Mouse (Mus musculus) lung, adult 2 months (tissue): ENCODE results near the gene Cox10.

ENCODE experiments used
- CTCF ChIP-seq: fragments of 200-500 bp; IDR thresholded peaks from 2 replicates; pipeline ENCODE4 v1.5.1; 2011; ENCODE audit warnings: mild to moderate bottlenecking, low read length, control low read depth; ENCODE audit not compliant: insufficient read depth
- POLR2A ChIP-seq: fragments of 200-500 bp; IDR thresholded peaks from 2 replicates; pipeline ENCODE4 v1.6.1; 2011; ENCODE audit warnings: low read depth, mild to moderate bottlenecking, control low read depth, low read length, borderline replicate concordance; ENCODE audit errors: extremely low read depth

DNA sequence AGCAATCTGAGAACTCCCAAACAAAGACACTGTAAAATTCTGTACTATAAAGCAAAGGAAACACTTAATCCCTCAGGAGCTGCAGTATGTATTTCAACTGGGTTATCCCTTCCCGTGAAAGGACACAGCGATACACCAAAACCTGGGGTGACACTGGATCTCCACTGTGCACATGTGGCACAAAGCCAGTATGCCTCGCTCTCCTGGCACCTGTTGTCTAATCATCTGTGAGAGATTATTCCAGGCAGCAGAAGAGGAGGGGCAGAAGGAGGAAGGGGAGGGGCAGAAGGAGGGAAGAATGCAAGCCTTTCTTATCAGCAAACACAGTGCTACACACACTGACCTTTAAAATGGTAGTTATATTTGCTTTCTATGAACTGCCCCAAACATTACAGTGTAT is 75.8 kb downstream of the Cox10 start:
- TF ChIP-seq CTCF (no peak), POLR2A (no peak)
